Mouse (Mus musculus) ES-Bruce4 (cell line): ENCODE measurements around the gene Pola2.

ENCODE experiments used
- CTCF ChIP-seq: IDR thresholded peaks from one replicate; pipeline ENCODE4 v1.8.1; 2011; ENCODE audit warnings: low read depth, low read length
- EP300 ChIP-seq: IDR thresholded peaks from 2 replicates; pipeline ENCODE4 v1.6.1; 2011; ENCODE audit warnings: low read depth, low read length; ENCODE audit not compliant: insufficient read depth
- POLR2A ChIP-seq: IDR thresholded peaks from one replicate; pipeline ENCODE4 v1.8.1; 2011; ENCODE audit warnings: low read length; ENCODE audit not compliant: insufficient read depth

DNA sequence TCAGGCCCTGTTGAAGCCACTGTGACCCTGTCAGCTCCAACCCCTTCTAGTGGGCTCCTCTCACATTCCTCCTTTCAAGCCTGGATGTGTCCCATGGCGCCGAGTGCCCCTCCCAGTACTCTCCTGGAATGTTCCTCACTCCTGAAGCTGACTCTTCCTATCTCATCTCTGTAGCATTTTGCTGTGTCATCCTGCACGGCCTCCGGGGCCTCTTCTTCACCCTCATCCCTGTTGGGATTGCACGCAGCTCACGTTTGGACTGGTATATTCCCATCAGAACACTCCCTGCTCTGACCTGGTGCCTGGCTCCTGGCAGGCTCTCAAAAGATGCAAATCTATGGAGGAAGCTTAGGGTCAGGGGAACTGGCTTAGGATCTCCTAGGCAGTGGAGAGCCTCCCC, 2.8 kb upstream of the Pola2 start:
- no peak for TF ChIP-seq CTCF
- TF ChIP-seq POLR2A: no peak
- TF ChIP-seq EP300: no peak
